Mouse (Mus musculus): Measurements from ENCODE around the gene Olfr1257. TPM values are rescaled to one million over a fixed set of nuclear protein-coding genes. Genes with fewer than 3 reads are reported as not detected.
"Not testable (repeated sequence)": the region's sequence is repeated elsewhere in the genome, so short reads cannot be mapped to it uniquely, and the experiment has no call there.

Olfr1257 gene
- not detected in 2 replicates for polyA plus RNA-seq (2011; ENCODE audit: insufficient read depth, insufficient read length, low replicate concordance, missing spikeins)

DNA sequence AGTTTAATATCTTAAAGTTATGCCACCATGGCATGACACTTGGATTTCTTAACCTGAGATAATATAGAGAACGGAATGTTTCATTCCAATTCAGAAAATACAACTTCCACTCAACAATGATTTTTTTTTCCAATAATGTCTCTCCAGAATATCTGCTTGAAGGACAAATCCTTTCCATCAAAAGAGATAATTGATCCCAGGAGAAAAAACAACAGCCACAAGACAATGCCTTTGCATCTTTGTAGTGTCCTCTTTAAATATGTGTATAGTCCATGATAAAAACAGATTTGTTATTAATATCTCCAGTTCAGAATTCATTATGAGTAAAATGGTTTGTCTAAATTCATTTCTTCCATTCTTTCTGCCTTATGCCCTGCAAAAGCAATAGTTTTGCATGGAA is at the start of gene Olfr1257:
TSS of gene Olfr1257 (plus strand) at position 301 of the 400 bp plus-strand sequence.
- TF ChIP-seq CTCF (IDR thresholded peaks at IDR 0.05; ENCODE audit: control insufficient read depth, insufficient read depth, low read length) (no peak), POLR2A (IDR thresholded peaks at IDR 0.05; ENCODE audit: borderline replicate concordance, control insufficient read depth, low read depth, low read length) (no peak)
- H3K27ac ChIP-seq (ENCODE audit: control insufficient read depth, insufficient read depth, low read depth, low read length, poor library complexity) = no peak within 1 kb of the TSS
- no peak within 1 kb of the TSS for H3K4me3 ChIP-seq (replicated peaks; ENCODE audit: control insufficient read depth, low read depth, low read length)
- H3K4me1 ChIP-seq (ENCODE audit: control insufficient read depth, insufficient read depth, low read length) = no peaks in the 10 kb centered on the region
- 84% methylated on average over 1 of the region's 1 CpGs for WGBS

DNA sequence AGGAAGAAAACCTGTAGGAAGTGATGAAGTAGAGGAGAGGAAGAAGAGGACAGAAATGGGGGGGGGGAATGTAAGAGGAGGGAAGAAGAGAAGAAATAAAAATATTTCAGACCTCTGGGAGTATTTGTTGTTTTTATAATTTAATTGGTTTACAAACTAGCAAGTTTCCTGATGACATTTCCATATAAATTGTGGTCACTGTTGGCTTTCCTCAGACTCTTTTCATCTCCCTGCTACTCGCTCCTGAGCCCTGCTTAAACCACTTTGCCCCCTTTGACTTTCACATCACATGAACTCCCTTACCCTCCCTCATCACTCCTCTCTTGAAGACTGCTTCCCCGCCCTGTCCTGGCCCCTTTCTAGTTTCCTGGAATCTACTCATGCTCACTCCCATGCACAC is 36.8 kb upstream of the Olfr1257 start, which contains the start of gene Olfr1256:
TSS of gene Olfr1256 (minus strand) at position 101 of the 400 bp plus-strand sequence.
- 63% methylated on average over 2 of the region's 2 CpGs for WGBS
- H3K27ac ChIP-seq (ENCODE audit: control insufficient read depth, insufficient read depth, low read depth, low read length, poor library complexity) = no peak within 1 kb of the TSS
- no peak for TF ChIP-seq POLR2A (IDR thresholded peaks at IDR 0.05; ENCODE audit: borderline replicate concordance, control insufficient read depth, low read depth, low read length)
- TF ChIP-seq CTCF (IDR thresholded peaks at IDR 0.05; ENCODE audit: control insufficient read depth, insufficient read depth, low read length) = no peak
- H3K4me1 ChIP-seq (ENCODE audit: control insufficient read depth, insufficient read depth, low read length) = no peaks in the 10 kb centered on the region
- H3K4me3 ChIP-seq (replicated peaks; ENCODE audit: control insufficient read depth, low read depth, low read length) = no peak within 1 kb of the TSS

DNA sequence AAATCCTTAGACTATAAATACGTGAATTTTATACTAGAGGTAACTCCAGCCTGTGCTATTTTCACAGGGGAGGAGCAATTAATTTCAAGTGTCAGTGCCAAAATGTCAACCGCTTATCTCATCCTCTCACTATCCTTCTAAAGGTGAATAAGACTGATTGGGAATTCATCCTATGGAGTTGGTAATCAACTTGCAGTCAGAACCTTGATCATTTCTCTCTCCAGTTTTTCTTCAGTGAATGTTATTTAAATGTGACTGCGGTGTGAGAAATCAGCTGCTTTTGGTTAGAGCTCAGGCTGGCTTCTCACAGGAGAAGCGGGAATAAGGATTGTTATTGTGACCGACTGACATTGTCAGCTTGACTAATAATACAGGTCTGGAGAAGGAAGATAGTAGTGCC is 30.1 kb upstream of the Olfr1257 start, which contains the start of gene Olfr48:
TSS of gene Olfr48 (minus strand) at position 101 of the 400 bp plus-strand sequence.
- TF ChIP-seq POLR2A (IDR thresholded peaks at IDR 0.05; ENCODE audit: borderline replicate concordance, control insufficient read depth, low read depth, low read length) (no peak), CTCF (IDR thresholded peaks at IDR 0.05; ENCODE audit: control insufficient read depth, insufficient read depth, low read length) (no peak)
- no peaks in the 10 kb centered on the region for H3K4me1 ChIP-seq (ENCODE audit: control insufficient read depth, insufficient read depth, low read length)
- H3K27ac ChIP-seq (ENCODE audit: control insufficient read depth, insufficient read depth, low read depth, low read length, poor library complexity) = no peak within 1 kb of the TSS
- no peak within 1 kb of the TSS for H3K4me3 ChIP-seq (replicated peaks; ENCODE audit: control insufficient read depth, low read depth, low read length)
- WGBS = 84% methylated on average over 5 of the region's 5 CpGs

DNA sequence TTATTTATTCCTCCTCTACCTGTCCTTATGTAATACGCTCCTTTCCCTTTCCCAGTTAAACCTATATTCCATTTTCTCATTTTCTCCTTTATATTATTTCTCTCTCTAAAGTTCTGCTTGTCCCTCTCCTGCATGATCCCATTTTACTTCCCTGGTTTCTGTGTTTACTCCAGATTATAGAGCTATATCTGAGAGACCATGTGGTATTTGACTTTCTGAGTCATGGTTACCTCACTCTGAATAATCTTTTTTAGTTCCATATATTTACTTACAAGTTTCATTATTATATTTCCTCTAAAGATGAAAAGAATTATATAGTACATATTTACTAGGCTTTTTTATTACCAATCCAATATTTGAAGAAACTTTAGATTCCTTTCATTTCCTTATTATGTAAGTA is 29.0 kb upstream of the Olfr1257 start:
- 74% methylated on average over 1 of the region's 1 CpGs for WGBS
- no peaks in the 10 kb centered on the region for H3K4me1 ChIP-seq (ENCODE audit: control insufficient read depth, insufficient read depth, low read length)
- no peak overlapping the region for H3K4me3 ChIP-seq (replicated peaks; ENCODE audit: control insufficient read depth, low read depth, low read length)
- H3K27ac ChIP-seq (ENCODE audit: control insufficient read depth, insufficient read depth, low read depth, low read length, poor library complexity) = no peak overlapping the region
- TF ChIP-seq POLR2A (IDR thresholded peaks at IDR 0.05; ENCODE audit: borderline replicate concordance, control insufficient read depth, low read depth, low read length) (no peak), CTCF (IDR thresholded peaks at IDR 0.05; ENCODE audit: control insufficient read depth, insufficient read depth, low read length) (no peak)

DNA sequence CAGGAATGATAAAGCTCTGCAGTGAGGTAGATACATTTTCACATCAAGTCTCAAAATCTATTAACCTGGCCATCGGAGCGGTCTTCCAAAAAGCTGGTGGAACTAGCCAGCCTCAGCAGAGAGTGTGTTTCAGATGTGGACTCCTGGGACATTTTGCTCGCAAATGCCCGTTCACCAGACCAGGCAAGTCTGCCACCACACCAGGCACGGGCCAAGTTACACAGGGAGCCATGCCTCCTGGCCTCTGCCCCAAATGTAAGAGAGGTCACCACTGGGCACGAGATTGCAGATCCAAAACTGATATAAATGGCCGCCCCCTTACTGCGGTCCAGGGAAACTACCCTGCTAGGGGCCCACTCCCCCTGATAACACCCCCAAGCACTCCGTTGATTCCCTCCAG is 34.4 kb downstream of the Olfr1257 start:
- WGBS = 81% methylated on average over 9 of the region's 9 CpGs
- H3K4me1 ChIP-seq (ENCODE audit: control insufficient read depth, insufficient read depth, low read length); H3K27ac ChIP-seq (ENCODE audit: control insufficient read depth, insufficient read depth, low read depth, low read length, poor library complexity); H3K4me3 ChIP-seq (replicated peaks; ENCODE audit: control insufficient read depth, low read depth, low read length): not testable (repeated sequence)

DNA sequence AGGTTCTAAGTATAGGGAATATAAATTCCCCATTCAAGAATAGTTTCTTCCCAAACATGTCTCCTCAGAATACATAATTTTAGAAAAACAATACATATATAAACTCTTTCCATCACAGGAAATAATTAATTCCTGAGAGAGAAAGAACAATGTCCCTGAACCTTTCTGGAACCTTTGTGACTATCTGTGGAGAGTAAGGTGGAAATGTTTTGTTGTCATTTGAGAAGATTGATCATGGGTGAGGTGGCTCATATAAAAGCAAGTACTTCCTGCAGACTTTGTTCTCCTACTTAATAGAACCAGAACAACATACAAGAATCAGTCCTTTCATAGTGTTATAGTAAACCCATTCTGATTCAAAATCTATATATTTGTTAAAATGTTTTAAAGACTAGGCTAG is 48.8 kb downstream of the Olfr1257 start, which contains the start of gene Olfr1258:
TSS of gene Olfr1258 (plus strand) at position 301 of the 400 bp plus-strand sequence.
- Histone ChIP-seq H3K4me3 (replicated peaks; ENCODE audit: control insufficient read depth, low read depth, low read length) (no peak within 1 kb of the TSS), H3K4me1 (ENCODE audit: control insufficient read depth, insufficient read depth, low read length) (no peaks in the 10 kb centered on the region), H3K27ac (ENCODE audit: control insufficient read depth, insufficient read depth, low read depth, low read length, poor library complexity) (no peak within 1 kb of the TSS)
- TF ChIP-seq CTCF (IDR thresholded peaks at IDR 0.05; ENCODE audit: control insufficient read depth, insufficient read depth, low read length) = no peak
- no peak for TF ChIP-seq POLR2A (IDR thresholded peaks at IDR 0.05; ENCODE audit: borderline replicate concordance, control insufficient read depth, low read depth, low read length)

Other genes with a start within 250 kb of the Olfr1257 start
- gene Olfr1249, start 243.5 kb upstream of the Olfr1257 start, polyA plus RNA-seq (2011; ENCODE audit: insufficient read depth, insufficient read length, low replicate concordance, missing spikeins) = not detected in 2 replicates
- 0.45 TPM in 1 of 2 replicates, not detected in the other for gene Olfr1250, start 217.0 kb upstream of the Olfr1257 start, polyA plus RNA-seq (2011; ENCODE audit: insufficient read depth, insufficient read length, low replicate concordance, missing spikeins)
- not detected in 2 replicates for gene Olfr1251, start 206.5 kb upstream of the Olfr1257 start, polyA plus RNA-seq (2011; ENCODE audit: insufficient read depth, insufficient read length, low replicate concordance, missing spikeins)
- gene Olfr1252, start 153.4 kb upstream of the Olfr1257 start, polyA plus RNA-seq (2011; ENCODE audit: insufficient read depth, insufficient read length, low replicate concordance, missing spikeins) = not detected in 2 replicates
- not detected in 2 replicates for gene Olfr1253, start 121.3 kb upstream of the Olfr1257 start, polyA plus RNA-seq (2011; ENCODE audit: insufficient read depth, insufficient read length, low replicate concordance, missing spikeins)
- 0.70 TPM in 1 of 2 replicates, not detected in the other for gene Olfr1254, start 84.8 kb upstream of the Olfr1257 start, polyA plus RNA-seq (2011; ENCODE audit: insufficient read depth, insufficient read length, low replicate concordance, missing spikeins)
- gene Olfr1255, start 66.4 kb upstream of the Olfr1257 start, polyA plus RNA-seq (2011; ENCODE audit: insufficient read depth, insufficient read length, low replicate concordance, missing spikeins) = not detected in 2 replicates
- not detected in 2 replicates for gene Olfr1256, start 36.9 kb upstream of the Olfr1257 start, polyA plus RNA-seq (2011; ENCODE audit: insufficient read depth, insufficient read length, low replicate concordance, missing spikeins)
- not detected in 2 replicates for gene Olfr48, start 30.2 kb upstream of the Olfr1257 start, polyA plus RNA-seq (2011; ENCODE audit: insufficient read depth, insufficient read length, low replicate concordance, missing spikeins)
- gene Olfr1258, start 48.9 kb downstream of the Olfr1257 start, polyA plus RNA-seq (2011; ENCODE audit: insufficient read depth, insufficient read length, low replicate concordance, missing spikeins) = not detected in 2 replicates
- not detected in 2 replicates for gene Olfr1259, start 70.2 kb downstream of the Olfr1257 start, polyA plus RNA-seq (2011; ENCODE audit: insufficient read depth, insufficient read length, low replicate concordance, missing spikeins)
- gene Olfr1260, start 95.9 kb downstream of the Olfr1257 start, polyA plus RNA-seq (2011; ENCODE audit: insufficient read depth, insufficient read length, low replicate concordance, missing spikeins) = not detected in 2 replicates
- not detected in 2 replicates for gene Olfr1261, start 112.8 kb downstream of the Olfr1257 start, polyA plus RNA-seq (2011; ENCODE audit: insufficient read depth, insufficient read length, low replicate concordance, missing spikeins)
- gene Olfr1262, start 121.7 kb downstream of the Olfr1257 start, polyA plus RNA-seq (2011; ENCODE audit: insufficient read depth, insufficient read length, low replicate concordance, missing spikeins) = not detected in 2 replicates
- not detected in 2 replicates for gene Olfr1263, start 133.7 kb downstream of the Olfr1257 start, polyA plus RNA-seq (2011; ENCODE audit: insufficient read depth, insufficient read length, low replicate concordance, missing spikeins)
- gene Olfr1264, start 147.1 kb downstream of the Olfr1257 start, polyA plus RNA-seq (2011; ENCODE audit: insufficient read depth, insufficient read length, low replicate concordance, missing spikeins) = 0.31 TPM in 1 of 2 replicates, not detected in the other
- gene Olfr1265, start 156.9 kb downstream of the Olfr1257 start, polyA plus RNA-seq (2011; ENCODE audit: insufficient read depth, insufficient read length, low replicate concordance, missing spikeins) = not detected in 2 replicates
- gene Olfr140, start 185.2 kb downstream of the Olfr1257 start, polyA plus RNA-seq (2011; ENCODE audit: insufficient read depth, insufficient read length, low replicate concordance, missing spikeins) = not detected in 2 replicates
- gene Olfr1269, start 243.0 kb downstream of the Olfr1257 start, polyA plus RNA-seq (2011; ENCODE audit: insufficient read depth, insufficient read length, low replicate concordance, missing spikeins) = not detected in 2 replicates

All from bone marrow, adult 2 months (tissue).